Comparison of ENCODE assay signal across 19 mouse cellular contexts in the genomic region with DNA sequence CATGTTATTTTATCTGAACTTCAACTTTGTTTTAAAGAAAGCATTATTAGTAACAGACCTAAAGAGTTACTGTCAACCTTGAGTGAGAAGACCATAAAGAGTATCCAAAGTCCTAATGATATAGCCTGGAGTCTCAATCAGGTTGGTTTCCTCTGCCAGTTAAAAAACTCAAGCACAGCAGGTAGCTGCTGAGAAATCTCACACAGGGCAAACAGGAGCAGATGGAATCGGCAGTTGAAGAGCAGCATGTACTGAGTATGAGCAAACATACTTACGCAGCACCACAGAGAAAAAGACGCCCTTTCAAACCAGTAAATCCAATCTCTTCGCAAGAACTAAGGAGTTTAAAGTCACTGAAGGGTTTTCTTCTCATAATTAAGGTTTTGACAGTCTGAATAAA.
"Had no signal": no experiment of that assay in that cellular context is flagged by ENCODE, and none has a peak within 500 bp of the region (broad histone marks: within the 10 kb centered on the region; RNA-seq: fewer than 3 reads in every experiment).

No protein-coding gene starts in this region.

- H3K27me3 ChIP-seq: limb, embryonic 13.5 days; liver, embryonic 12.5 days; liver, embryonic 15.5 days; midbrain, embryonic 12.5 days; midbrain, embryonic 15.5 days; neural tube, embryonic 12.5 days; neural tube, embryonic 15.5 days; stomach, embryonic 15.5 days had no signal

- H3K27ac ChIP-seq: limb, embryonic 10.5 days; limb, embryonic 13.5 days; liver, embryonic 12.5 days; liver, embryonic 15.5 days; macrophage; midbrain, embryonic 12.5 days; midbrain, embryonic 15.5 days; neural tube, embryonic 12.5 days; neural tube, embryonic 15.5 days; stomach, embryonic 15.5 days had no signal

- H3K4me1 ChIP-seq: stomach, embryonic 15.5 days had no signal

- H3K4me3 ChIP-seq: limb, embryonic 10.5 days; limb, embryonic 13.5 days; liver, embryonic 12.5 days; liver, embryonic 15.5 days; midbrain, embryonic 12.5 days; midbrain, embryonic 15.5 days; neural tube, embryonic 12.5 days; neural tube, embryonic 15.5 days; stomach, embryonic 15.5 days had no signal

- DNase-seq: kidney, postnatal 14 days; kidney, postnatal 4 days; liver; lung, adult 2 months; retina, postnatal 1 day; right cerebral cortex, postnatal 25 days; spleen, adult 18-20 months; thymus, adult 18-20 months; thymus, postnatal 36 days had no signal
